Mouse (Mus musculus) neural tube, embryonic 14.5 days (tissue): ENCODE data around the gene Lsmem1. TPM values are rescaled to one million over a fixed set of nuclear protein-coding genes. Genes with fewer than 3 reads are reported as not detected.
"Not testable (repeated sequence)": the region's sequence is repeated elsewhere in the genome, so short reads cannot be mapped to it uniquely, and the experiment has no call there.

Experiments
- ATAC-seq: fragments of 200-750 bp; cut with Nextera tagmentation; 2 replicates; pipeline ENCODE4 v1.8.0; 2017; ENCODE audit warnings: low read depth, mild to moderate bottlenecking, moderate TSS enrichment, moderate library complexity
- H3K27ac ChIP-seq: fragments of 300-500 bp; sonication (generic); 2 replicates; pipeline ENCODE4 v1.5.1; 2014; ENCODE audit warnings: low read depth, mild to moderate bottlenecking, control low read depth, low read length, moderate library complexity, mixed read lengths
- H3K27me3 ChIP-seq: fragments of 300-500 bp; sonication (generic); 2 replicates; pipeline ENCODE4 v1.6.1; 2014; ENCODE audit warnings: low read length; ENCODE audit not compliant: control insufficient read depth, insufficient read depth
- H3K36me3 ChIP-seq: fragments of 300-500 bp; sonication (generic); 2 replicates; pipeline ENCODE4 v1.6.1; 2014; ENCODE audit warnings: low read length, mixed read lengths; ENCODE audit not compliant: control insufficient read depth, insufficient read depth
- H3K4me1 ChIP-seq: fragments of 300-500 bp; sonication (generic); 2 replicates; pipeline ENCODE4 v1.6.1; 2014; ENCODE audit warnings: low read length; ENCODE audit not compliant: control insufficient read depth, insufficient read depth
- H3K4me2 ChIP-seq: fragments of 300-500 bp; sonication (generic); 2 replicates; pipeline ENCODE4 v1.6.1; 2014; ENCODE audit warnings: mild to moderate bottlenecking, low read depth, low read length, control low read depth
- H3K4me3 ChIP-seq: fragments of 300-500 bp; sonication (generic); 2 replicates; pipeline ENCODE4 v1.5.1; 2014; ENCODE audit warnings: low read depth, low read length, control low read depth, mixed read lengths
- H3K9ac ChIP-seq: fragments of 300-500 bp; sonication (generic); replicated peaks from 2 replicates; pipeline ENCODE4 v1.6.1; 2014; ENCODE audit warnings: low read depth, mild to moderate bottlenecking, control low read depth, low read length, mixed read lengths
- H3K9me3 ChIP-seq: fragments of 300-500 bp; sonication (generic); 2 replicates; pipeline ENCODE4 v1.6.1; 2016; ENCODE audit warnings: low read length; ENCODE audit not compliant: control insufficient read depth
- WGBS: fragments of 180-500 bp; shearing (Covaris S2); extraction: QIAGEN DNeasy Blood & Tissue Kit; methylation state at CpG from one replicate; pipeline ENCODE4 v1.1.7; 2014; 5-methylcytosine and 5-hydroxymethylcytosine counted together
- polyA plus RNA-seq: library from polyadenylated mRNA; unstranded; fragments of >200 nt; fragmentation: Nextera tagmentation; extraction: Ambion mirVana; gene quantifications from 2 replicates; pipeline ENCODE4 v1.2.1, GENCODE M21; 2014

The Lsmem1 gene
- polyA plus RNA-seq, 1 experiment from 2014 or later: 0.32 TPM

DNA sequence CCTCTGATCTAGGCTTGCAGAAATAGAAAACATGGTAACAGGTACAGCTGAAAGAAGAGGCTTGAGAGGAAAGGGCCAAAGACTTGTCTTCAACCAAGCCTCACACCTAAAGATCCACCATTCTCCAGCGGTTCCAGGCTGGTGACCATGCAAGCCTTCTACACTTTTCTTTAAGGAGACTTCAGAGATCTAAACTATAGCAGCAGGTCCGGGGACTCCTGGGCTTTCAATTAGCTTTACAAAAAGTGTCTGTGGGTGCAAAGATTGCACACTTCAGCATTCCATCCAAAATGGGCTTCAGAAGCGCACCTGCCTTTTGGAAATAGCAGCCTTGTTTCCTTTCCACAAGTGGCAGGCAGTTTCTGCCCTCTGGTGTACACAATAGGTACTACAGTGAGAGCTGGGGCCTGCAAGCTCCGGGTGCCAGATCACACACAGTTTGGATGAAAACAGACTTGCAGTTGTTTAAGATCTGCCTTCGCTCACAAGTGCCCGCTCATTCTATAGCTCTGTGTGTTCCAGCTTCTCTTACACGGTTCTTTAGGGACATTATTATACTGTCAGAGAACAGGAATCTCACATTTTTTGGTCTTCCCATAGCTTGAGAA is 609 bp upstream of the Lsmem1 start:
- ATAC-seq: peak; percentile 58; the same call in 1 of the 2 replicates
- Histone ChIP-seq H3K27ac (no peak overlapping the region), H3K9ac (no peak overlapping the region), H3K4me2 (no peak overlapping the region), H3K4me1 (no peaks in the 10 kb centered on the region), H3K4me3 (no peak overlapping the region), H3K9me3 (no peaks in the 10 kb centered on the region), H3K36me3 (peaks cover 7% of the 10 kb centered on the region; the same call in 1 of the 2 replicates), H3K27me3 (no peaks in the 10 kb centered on the region)
- WGBS: 52% methylated on average over 7 of the region's 7 CpGs

- no peaks in the 10 kb centered on the region; the same call in 1 of the 2 replicates for H3K36me3 ChIP-seq
- no peak overlapping the region for H3K9ac ChIP-seq
- no peak overlapping the region for H3K27ac ChIP-seq
- 88% methylated on average over 9 of the region's 9 CpGs for WGBS
- no peaks in the 10 kb centered on the region for H3K9me3 ChIP-seq
- H3K4me1 ChIP-seq: no peaks in the 10 kb centered on the region
- H3K27me3 ChIP-seq: no peaks in the 10 kb centered on the region
- no peak for ATAC-seq
- no peak overlapping the region for H3K4me2 ChIP-seq
- H3K4me3 ChIP-seq: no peak overlapping the region
These were observed 863 bp downstream of the Lsmem1 start for GRCm38 (mm10) chr12:40198427-40198826.

DNA sequence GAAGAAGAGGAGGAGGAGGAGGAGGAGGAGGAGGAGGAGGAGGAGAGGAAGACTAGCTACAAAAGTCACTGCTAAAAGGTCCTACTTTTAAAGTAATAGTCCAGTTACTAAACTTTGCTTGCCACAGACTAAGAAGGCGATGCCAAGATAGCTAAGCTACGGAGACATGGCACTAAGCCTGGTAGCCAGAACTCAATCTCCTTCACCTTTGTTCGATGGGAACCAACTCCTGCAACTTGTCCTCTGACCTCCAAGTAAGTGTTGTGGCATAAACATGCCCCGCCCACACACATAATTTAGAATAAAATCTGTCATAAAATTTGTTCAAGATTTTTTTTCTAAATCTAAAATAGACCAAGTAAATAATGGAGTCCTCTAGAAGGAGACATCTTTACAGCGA is 1.3 kb downstream of the Lsmem1 start:
- ATAC-seq: no peak
- Histone ChIP-seq H3K9ac (no peak overlapping the region), H3K27me3 (no peaks in the 10 kb centered on the region), H3K27ac (no peak overlapping the region), H3K4me1 (no peaks in the 10 kb centered on the region), H3K4me2 (no peak overlapping the region), H3K9me3 (no peaks in the 10 kb centered on the region), H3K36me3 (no peaks in the 10 kb centered on the region; the same call in 1 of the 2 replicates), H3K4me3 (no peak overlapping the region)
- 95% methylated on average over 5 of the region's 5 CpGs for WGBS

DNA sequence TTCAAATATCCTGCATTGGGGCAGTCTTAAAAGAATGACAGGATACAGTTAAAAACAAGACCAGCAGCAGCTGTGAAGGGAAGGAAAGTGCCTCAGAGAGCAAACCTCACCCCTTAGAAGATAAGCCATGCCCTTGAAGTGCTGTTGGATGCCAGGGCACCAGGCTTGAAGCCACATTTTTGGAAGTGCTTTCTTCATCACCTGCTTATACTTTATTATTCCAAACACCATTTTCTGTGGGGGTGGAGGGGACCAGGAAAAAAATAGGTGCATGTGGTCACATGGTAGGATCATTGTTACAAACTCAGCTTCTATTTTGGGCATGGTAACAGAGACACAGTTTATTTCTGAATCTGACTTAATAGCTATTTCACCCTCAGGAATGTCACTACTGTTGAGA is 1.8 kb downstream of the Lsmem1 start:
- Histone ChIP-seq H3K36me3 (no peaks in the 10 kb centered on the region), H3K4me3 (no peak overlapping the region), H3K4me1 (no peaks in the 10 kb centered on the region), H3K4me2 (no peak overlapping the region), H3K27me3 (no peaks in the 10 kb centered on the region), H3K9ac (no peak overlapping the region), H3K27ac (no peak overlapping the region), H3K9me3 (no peaks in the 10 kb centered on the region)
- ATAC-seq: no peak

GRCm38 (mm10) chr12:40185474-40185873 is 13.8 kb downstream of the Lsmem1 start:
- H3K36me3 ChIP-seq: no peaks in the 10 kb centered on the region
- no peak overlapping the region for H3K4me2 ChIP-seq
- no peaks in the 10 kb centered on the region for H3K27me3 ChIP-seq
- no peaks in the 10 kb centered on the region; the same call in 1 of the 2 replicates for H3K9me3 ChIP-seq
- no peak overlapping the region for H3K9ac ChIP-seq
- no peak for ATAC-seq
- WGBS: 94% methylated on average over 3 of the region's 3 CpGs
- no peak overlapping the region for H3K4me3 ChIP-seq
- no peaks in the 10 kb centered on the region for H3K4me1 ChIP-seq
- no peak overlapping the region for H3K27ac ChIP-seq

DNA sequence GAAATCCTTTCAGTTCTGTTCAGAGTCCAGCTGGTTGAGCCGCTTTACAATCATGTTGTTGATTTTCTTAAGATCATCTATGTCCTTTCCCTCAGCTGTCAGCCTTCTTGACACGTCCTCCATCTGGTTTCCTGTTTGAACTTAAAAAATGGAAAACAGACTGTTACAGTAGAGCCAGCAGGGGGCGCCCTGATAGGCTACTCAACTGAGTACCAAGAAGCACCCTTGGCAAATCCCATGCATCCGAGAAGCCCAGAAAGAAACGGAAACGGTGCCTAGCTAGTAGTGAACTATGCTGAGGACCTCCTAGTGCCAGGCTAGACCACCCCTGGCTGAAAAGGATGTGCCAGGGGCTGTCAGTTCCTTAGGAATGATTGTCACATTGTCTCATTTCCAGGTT is 22.2 kb downstream of the Lsmem1 start:
- Histone ChIP-seq H3K4me2 (no peak overlapping the region), H3K36me3 (no peaks in the 10 kb centered on the region), H3K9ac (no peak overlapping the region), H3K9me3 (no peaks in the 10 kb centered on the region; the same call in 1 of the 2 replicates), H3K27me3 (no peaks in the 10 kb centered on the region), H3K4me1 (no peaks in the 10 kb centered on the region), H3K4me3 (no peak overlapping the region), H3K27ac (no peak overlapping the region)
- ATAC-seq: no peak
- WGBS: 68% methylated on average over 6 of the region's 6 CpGs

DNA sequence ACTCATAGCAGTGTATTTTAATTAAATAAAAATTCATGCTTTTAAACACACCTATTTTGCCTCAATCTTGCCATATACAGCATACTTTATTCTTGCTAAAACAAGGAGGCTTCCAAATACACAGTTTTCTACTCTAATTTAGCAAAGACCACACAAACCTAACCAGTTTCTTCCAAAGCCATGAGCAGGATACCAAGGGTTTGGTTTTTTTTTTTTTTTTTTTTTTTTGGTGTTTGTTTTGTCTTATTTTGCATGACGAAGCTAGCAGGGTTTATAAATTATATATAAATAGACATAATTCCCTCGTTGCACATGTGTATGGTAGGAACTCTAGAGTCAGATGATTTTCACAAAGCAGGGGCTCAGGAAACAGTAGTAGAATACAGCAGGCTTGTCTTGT is 23.1 kb downstream of the Lsmem1 start:
- no peak for ATAC-seq
- 75% methylated on average over 2 of the region's 2 CpGs for WGBS

DNA sequence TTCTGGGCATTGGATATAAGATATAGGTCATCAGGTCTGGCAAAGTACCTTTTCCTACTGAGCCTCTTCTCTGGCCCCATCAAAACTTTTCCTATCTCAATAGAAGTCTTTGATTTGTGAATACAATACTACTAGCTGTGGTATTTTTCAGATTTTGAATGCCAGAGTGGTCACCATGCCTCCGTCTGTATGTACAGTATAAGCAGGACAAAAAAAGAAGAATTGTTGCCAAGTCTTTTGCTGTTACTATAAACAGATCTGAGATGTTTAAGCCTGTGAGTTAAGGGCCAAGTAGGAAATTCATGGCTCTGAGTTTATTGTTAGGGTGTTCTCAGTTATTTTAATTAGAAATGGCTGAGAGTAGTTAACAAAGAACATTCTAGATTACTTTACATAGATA is 24.1 kb downstream of the Lsmem1 start:
- not testable (repeated sequence) for H3K4me3 ChIP-seq, H3K9me3 ChIP-seq, H3K4me1 ChIP-seq, H3K27me3 ChIP-seq, H3K9ac ChIP-seq, H3K4me2 ChIP-seq, H3K36me3 ChIP-seq, ATAC-seq, H3K27ac ChIP-seq
- 51% methylated on average over 1 of the region's 1 CpGs for WGBS

More for the DNA sequence above, 23.1 kb downstream of the Lsmem1 start:
- Histone ChIP-seq H3K4me3 (no peak overlapping the region), H3K9me3 (no peaks in the 10 kb centered on the region; the same call in 1 of the 2 replicates), H3K27ac (no peak overlapping the region), H3K36me3 (no peaks in the 10 kb centered on the region), H3K4me1 (no peaks in the 10 kb centered on the region), H3K9ac (no peak overlapping the region), H3K27me3 (no peaks in the 10 kb centered on the region), H3K4me2 (no peak overlapping the region)

DNA sequence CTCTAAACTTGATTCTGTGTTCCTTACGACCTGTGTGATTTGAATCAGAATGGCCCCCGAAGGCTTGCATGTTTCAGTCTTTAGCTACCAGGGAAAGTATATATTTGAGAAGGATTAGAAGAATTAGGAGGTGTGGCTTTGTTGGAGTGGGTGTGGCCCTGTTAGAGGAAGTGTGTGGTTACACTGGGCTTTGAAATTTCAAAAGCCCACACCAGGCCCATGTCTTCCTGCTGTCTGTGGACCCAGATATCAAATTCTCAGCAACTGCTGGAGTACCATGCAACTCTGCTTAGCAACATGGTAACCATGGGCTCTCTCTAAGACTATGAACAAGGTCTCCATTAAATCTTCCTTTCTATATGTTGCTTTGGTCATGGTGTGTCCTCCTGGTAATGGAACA is 27.7 kb downstream of the Lsmem1 start:
- H3K4me2 ChIP-seq: no peak overlapping the region
- no peak overlapping the region for H3K4me3 ChIP-seq
- no peaks in the 10 kb centered on the region for H3K9me3 ChIP-seq
- 86% methylated on average over 2 of the region's 2 CpGs for WGBS
- no peak for ATAC-seq
- H3K27me3 ChIP-seq: no peaks in the 10 kb centered on the region
- no peak overlapping the region for H3K27ac ChIP-seq
- no peaks in the 10 kb centered on the region for H3K36me3 ChIP-seq
- H3K9ac ChIP-seq: no peak overlapping the region
- no peaks in the 10 kb centered on the region for H3K4me1 ChIP-seq
